Mouse (Mus musculus) G1E (cell line): ENCODE results near the gene Itga5. TPM values are rescaled to one million over a fixed set of nuclear protein-coding genes. Genes with fewer than 3 reads are reported as not detected.

ENCODE experiments used
- ATAC-seq: 2 replicates; pipeline ENCODE4 v1.8.0; 2016; ENCODE audit warnings: mild to moderate bottlenecking; ENCODE audit not compliant: insufficient number of reproducible peaks, poor library complexity, low FRiP score, severe bottlenecking; ENCODE audit errors: extremely low read depth
- DNase-seq: peaks from one replicate; pipeline ENCODE4 v3.0.0; 2012; ENCODE audit warnings: low spot score
- H3K27me3 ChIP-seq: 2 replicates; pipeline ENCODE4 v1.6.1; 2012; ENCODE audit warnings: mild to moderate bottlenecking, low read length, inconsistent platforms; ENCODE audit not compliant: insufficient read depth
- H3K36me3 ChIP-seq: replicated peaks from 2 replicates; pipeline ENCODE3; 2012; ENCODE audit warnings: mild to moderate bottlenecking, inconsistent platforms
- H3K4me1 ChIP-seq: 2 replicates; pipeline ENCODE4 v1.6.1; 2012; ENCODE audit warnings: low read depth, low read length, inconsistent platforms, mixed read lengths; ENCODE audit not compliant: insufficient read depth
- H3K4me3 ChIP-seq: 2 replicates; pipeline ENCODE4 v1.5.1; 2012; ENCODE audit warnings: low read depth, mild to moderate bottlenecking, inconsistent platforms, low read length, moderate library complexity, mixed read lengths
- H3K9me3 ChIP-seq: replicated peaks from 2 replicates; pipeline ENCODE4 v1.6.1; 2012; ENCODE audit warnings: inconsistent platforms
- CTCF ChIP-seq: IDR thresholded peaks from 2 replicates; pipeline ENCODE4 v1.5.1; 2012; ENCODE audit warnings: low read depth, low read length, inconsistent platforms, mixed read lengths
- GATA1 ChIP-seq: IDR thresholded peaks from 2 replicates; pipeline ENCODE4 v1.6.1; 2012; ENCODE audit warnings: borderline replicate concordance, low read length, inconsistent platforms, mixed read lengths
- GATA2 ChIP-seq: IDR thresholded peaks from 2 replicates; pipeline ENCODE4 v1.6.1; 2012; ENCODE audit warnings: low read depth, low read length, inconsistent platforms, borderline replicate concordance
- POLR2AphosphoS5 ChIP-seq: IDR thresholded peaks from 2 replicates; pipeline ENCODE4 v1.6.1; 2012; ENCODE audit warnings: low read depth, low read length, inconsistent platforms; ENCODE audit not compliant: insufficient replicate concordance
- TAL1 ChIP-seq: conservative IDR thresholded peaks from 2 replicates; pipeline ENCODE4 v1.6.1; 2012; ENCODE audit warnings: low read depth, low read length, inconsistent platforms, mixed read lengths
- polyA plus RNA-seq: library from polyadenylated mRNA; stranded (reverse); fragments of >175 nt; gene quantifications from 2 replicates; pipeline ENCODE4 v1.2.3, GENCODE M21; 2012
- total RNA-seq, 2 experiments: library from RNA; stranded (forward) in 1 of 2; stranded (reverse) in 1 of 2; fragments of 200-1000 nt in 1 of 2; fragments of >200 nt in 1 of 2; fragmentation: Nextera tagmentation in 1 of 2; gene quantifications; 2 replicates each; pipeline ENCODE4 v1.2.3; 2014 to 2017

Itga5 gene
- total and polyA plus RNA-seq, 3 experiments, result 0.11 to 0.62 TPM; not detected in 1

- Histone ChIP-seq H3K27me3 (peaks cover 40% of the 10 kb centered on the region), H3K36me3 (peaks cover 60% of the 10 kb centered on the region), H3K4me1 (peaks cover 9% of the 10 kb centered on the region; the same call in 1 of the 2 replicates), H3K4me3 (no peak overlapping the region), H3K9me3 (no peaks in the 10 kb centered on the region)
- TF ChIP-seq POLR2AphosphoS5 (no peak), TAL1 (no peak), GATA1 (no peak), CTCF (no peak), GATA2 (no peak)
- DNase-seq (no peak), ATAC-seq (no peak)
Measured at GRCm38 (mm10) chr15:103361269-103361668, 5.3 kb downstream of the Itga5 start.

DNA sequence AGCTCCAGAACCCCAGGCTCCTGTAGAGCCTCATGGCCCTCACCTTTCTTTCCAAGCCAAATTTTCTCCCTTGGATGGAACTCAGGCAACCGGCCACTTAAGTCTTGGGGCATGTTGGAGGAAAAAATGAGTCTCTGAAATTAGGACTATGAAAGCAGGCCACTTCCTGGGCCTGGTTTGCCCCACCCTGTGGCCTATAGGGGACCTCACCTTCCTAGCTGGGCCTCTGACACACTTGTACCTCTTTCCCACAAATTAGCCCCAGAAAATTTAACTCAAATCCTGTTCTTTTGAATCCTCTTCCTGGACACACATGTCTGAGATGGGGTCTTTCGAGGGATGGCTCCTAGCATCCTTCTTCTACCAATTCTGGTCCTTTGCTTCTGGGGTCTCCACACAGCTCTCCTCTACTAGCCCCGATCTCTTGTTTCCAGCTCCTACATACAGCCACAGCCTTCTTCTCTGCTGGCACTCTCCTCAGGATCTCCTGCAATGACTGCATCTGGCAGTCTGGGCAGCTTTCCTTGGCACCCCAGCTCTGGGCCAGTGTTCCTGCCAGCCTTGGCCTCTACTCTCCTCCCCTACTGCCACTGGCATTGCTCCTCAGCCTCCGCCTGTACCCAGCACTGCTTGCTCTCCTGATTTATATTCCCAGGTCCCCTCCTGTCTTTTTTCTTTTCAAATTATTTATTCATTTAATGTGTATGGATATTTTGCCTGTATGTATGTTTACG is 6.5 kb downstream of the Itga5 start:
- Histone ChIP-seq H3K36me3 (peaks cover 72% of the 10 kb centered on the region), H3K27me3 (peaks cover 35% of the 10 kb centered on the region), H3K4me1 (peaks cover 9% of the 10 kb centered on the region; the same call in 1 of the 2 replicates), H3K4me3 (no peak overlapping the region), H3K9me3 (no peaks in the 10 kb centered on the region)
- ATAC-seq, result no peak
- DNase-seq, result no peak
- no peak for TF ChIP-seq TAL1

GRCm38 (mm10) chr15:103359122-103359510 is 7.4 kb downstream of the Itga5 start:
- ATAC-seq (no peak), DNase-seq (no peak)
- H3K9me3 ChIP-seq, result no peaks in the 10 kb centered on the region
- H3K4me3 ChIP-seq, result no peak overlapping the region
- peaks cover 78% of the 10 kb centered on the region for H3K36me3 ChIP-seq
- H3K4me1 ChIP-seq, result peaks cover 9% of the 10 kb centered on the region; the same call in 1 of the 2 replicates
- peaks cover 38% of the 10 kb centered on the region for H3K27me3 ChIP-seq
- no peak for TF ChIP-seq GATA1
- no peak for TF ChIP-seq GATA2
- TF ChIP-seq CTCF, result no peak
- TF ChIP-seq TAL1, result no peak
- no peak for TF ChIP-seq POLR2AphosphoS5

- Histone ChIP-seq H3K4me1 (peaks cover 9% of the 10 kb centered on the region; the same call in 1 of the 2 replicates), H3K27me3 (peaks cover 40% of the 10 kb centered on the region), H3K36me3 (peaks cover 79% of the 10 kb centered on the region), H3K4me3 (no peak overlapping the region), H3K9me3 (no peaks in the 10 kb centered on the region)
- no peak for ATAC-seq
- DNase-seq, result no peak
- TF ChIP-seq TAL1 (no peak), GATA1 (no peak), CTCF (no peak), GATA2 (no peak), POLR2AphosphoS5 (no peak)
Measured at GRCm38 (mm10) chr15:103358278-103359121, 8.1 kb downstream of the Itga5 start.

DNA sequence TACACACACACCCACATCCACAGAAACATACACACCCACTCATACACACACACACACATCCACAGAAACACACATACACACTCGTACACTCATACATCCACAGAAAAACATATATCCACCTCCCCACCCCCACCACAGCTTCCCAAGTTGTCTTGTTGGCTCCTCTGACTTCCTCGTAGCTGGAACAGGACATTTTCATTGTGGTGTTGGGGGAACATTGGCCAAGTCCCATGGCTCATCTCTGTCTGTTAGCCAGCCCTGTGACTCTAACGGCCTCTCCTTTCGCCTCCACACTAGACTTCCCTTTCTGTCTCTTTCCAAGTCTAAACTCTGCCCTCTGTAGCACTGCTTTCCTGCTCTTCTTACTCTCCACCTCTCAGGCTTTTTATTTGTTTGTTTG is 8.7 kb downstream of the Itga5 start:
- ATAC-seq (no peak), DNase-seq (no peak)
- Histone ChIP-seq H3K4me3 (no peak overlapping the region), H3K27me3 (peaks cover 38% of the 10 kb centered on the region), H3K9me3 (no peaks in the 10 kb centered on the region), H3K36me3 (peaks cover 86% of the 10 kb centered on the region), H3K4me1 (peaks cover 9% of the 10 kb centered on the region; the same call in 1 of the 2 replicates)
- TF ChIP-seq TAL1 (no peak), POLR2AphosphoS5 (no peak), GATA1 (no peak), CTCF (no peak), GATA2 (no peak)

GRCm38 (mm10) chr15:103356130-103356529 is 10.4 kb downstream of the Itga5 start:
- no peak for TF ChIP-seq POLR2AphosphoS5
- no peak for TF ChIP-seq CTCF
- TF ChIP-seq GATA1, result no peak
- ATAC-seq (no peak), DNase-seq (no peak)
- no peaks in the 10 kb centered on the region for H3K9me3 ChIP-seq
- peaks cover 93% of the 10 kb centered on the region for H3K36me3 ChIP-seq
- H3K4me1 ChIP-seq, result peaks cover 9% of the 10 kb centered on the region; the same call in 1 of the 2 replicates
- peaks cover 43% of the 10 kb centered on the region for H3K27me3 ChIP-seq
- H3K4me3 ChIP-seq, result no peak overlapping the region
